ENCODE assay signal across 9 mouse cellular contexts in genomic region chr2:71273955-71274679, GRCm38 (mm10).
DNase-seq lines count a peak whose midpoint lies in the region; ATAC-seq and TF ChIP-seq lines count a peak whose summit lies in the region.
"Had no signal": no experiment of that assay in that cellular context is flagged by ENCODE, and none has a peak within 500 bp of the region (broad histone marks: within the 10 kb centered on the region; RNA-seq: fewer than 3 reads in every experiment).

No protein-coding gene starts in this region.

- H3K36me3 ChIP-seq in thymus, adult 2 months (ENCODE audit: control insufficient read depth, insufficient read depth, low read length), result peaks cover 26% of the 10 kb centered on the region
- H3K36me3 ChIP-seq in macrophage (ENCODE audit: inconsistent target), result peaks cover 29% of the 10 kb centered on the region
- H3K36me3 ChIP-seq in testis, adult 2 months (ENCODE audit: control insufficient read depth, insufficient read depth, low read length), result no peaks in the 10 kb centered on the region

- H3K27ac ChIP-seq in thymus, adult 2 months (ENCODE audit: control insufficient read depth, insufficient read depth, low read length), result no peak overlapping the region
- H3K27ac ChIP-seq in macrophage, result peak overlapping the region; percentile 67
- peak overlapping the region; percentile 32 for H3K27ac ChIP-seq in testis, adult 2 months (ENCODE audit: control insufficient read depth, insufficient read depth, low read depth, low read length)
- H3K27ac ChIP-seq: neural tube, embryonic 12.5 days had no signal

- peak; percentile 36; the same call in 1 of the 2 replicates for ATAC-seq in erythroblast, adult 5-6 weeks (replicated peaks; ENCODE audit: low FRiP score, poor library complexity, severe bottlenecking)

- WGBS in thymus, adult 2 months, result 64% methylated on average over 22 of the region's 23 CpGs
- 7% methylated on average over 21 of the region's 23 CpGs for WGBS in macrophage (ENCODE audit: missing documents)

- no peak for TF ChIP-seq CTCF in thymus, adult 2 months (IDR thresholded peaks at IDR 0.05; ENCODE audit: borderline replicate concordance, control insufficient read depth, extremely low read depth, insufficient read depth, low read length, poor library complexity)
- TF ChIP-seq CTCF in testis, adult 2 months (IDR thresholded peaks at IDR 0.05; ENCODE audit: control insufficient read depth, insufficient read depth, insufficient replicate concordance, low read depth, low read length), result no peak

- TF ChIP-seq POLR2A in thymus, adult 2 months (IDR thresholded peaks at IDR 0.05; ENCODE audit: control insufficient read depth, extremely low read depth, insufficient read depth, low read length, poor library complexity), result no peak
- TF ChIP-seq POLR2A in testis, adult 2 months (IDR thresholded peaks at IDR 0.05; ENCODE audit: control insufficient read depth, low read depth, low read length), result no peak

- no peaks in the 10 kb centered on the region for H3K27me3 ChIP-seq in thymus, adult 2 months (ENCODE audit: control insufficient read depth, insufficient read depth, low read length)
- H3K27me3 ChIP-seq in testis, adult 2 months (ENCODE audit: control insufficient read depth, insufficient read depth, low read length), result no peaks in the 10 kb centered on the region
- H3K27me3 ChIP-seq: neural tube, embryonic 12.5 days had no signal

- no peak for DNase-seq in thymus, adult 2 months
- no peak for DNase-seq in thymus, adult 18-20 months
- DNase-seq in kidney, postnatal 10 days, result peak; percentile 56
- no peak for DNase-seq in embryo, embryonic 9.5 days (ENCODE audit: extremely low spot score)
- no peak for DNase-seq in thymus, postnatal 0 days (ENCODE audit: low spot score)

- no peaks in the 10 kb centered on the region for H3K4me1 ChIP-seq in thymus, adult 2 months (replicated peaks; ENCODE audit: control insufficient read depth, insufficient read depth, low read length)
- H3K4me1 ChIP-seq in testis, adult 2 months (ENCODE audit: control insufficient read depth, insufficient read depth, low read length), result no peaks in the 10 kb centered on the region
- H3K4me1 ChIP-seq: neural tube, embryonic 12.5 days had no signal

- H3K79me2 ChIP-seq in macrophage (ENCODE audit: inconsistent target), result no peaks in the 10 kb centered on the region

- 0 out of 2 replicates have a peak overlapping the region, but pooled peaks have one; percentile 5 for H3K4me3 ChIP-seq in thymus, adult 2 months (ENCODE audit: control insufficient read depth, insufficient read depth, low read length)
- H3K4me3 ChIP-seq in macrophage (ENCODE audit: inconsistent target), result peak overlapping the region; percentile 27
- peak overlapping the region; percentile 49 for H3K4me3 ChIP-seq in testis, adult 2 months (ENCODE audit: control insufficient read depth, low read depth, low read length)
- H3K4me3 ChIP-seq: neural tube, embryonic 12.5 days had no signal
